Mouse (Mus musculus) gastrocnemius, adult 18-20 months (tissue): ENCODE results near the gene Gpc3. TPM values are rescaled to one million over a fixed set of nuclear protein-coding genes. Genes with fewer than 3 reads are reported as not detected.

Experiments
- DNase-seq: peaks from one replicate; pipeline ENCODE4 v3.0.0; 2021; ENCODE audit warnings: low spot score
- total RNA-seq, 2 experiments: library from RNA; stranded (reverse); gene quantifications; 2 replicates each; pipeline ENCODE4 v1.2.3; 2021

Gpc3 gene
- total RNA-seq, 2 experiments from 2014 or later = 5.1 to 8.2 TPM

- no peak for DNase-seq
Measured at GRCm38 (mm10) chrX:52559995-52560394, 53.8 kb downstream of the Gpc3 start.

- no peak for DNase-seq
Measured at GRCm38 (mm10) chrX:52558526-52558925, 55.2 kb downstream of the Gpc3 start.

GRCm38 (mm10) chrX:52557489-52557888 is 56.3 kb downstream of the Gpc3 start:
- DNase-seq = no peak

- DNase-seq = no peak
Measured at GRCm38 (mm10) chrX:52551296-52551695, 62.5 kb downstream of the Gpc3 start.

GRCm38 (mm10) chrX:52544623-52545022 is 69.1 kb downstream of the Gpc3 start:
- DNase-seq = no peak

GRCm38 (mm10) chrX:52537282-52537681 is 76.5 kb downstream of the Gpc3 start:
- DNase-seq = no peak

- DNase-seq = no peak
Measured at GRCm38 (mm10) chrX:52533766-52534165, 80.0 kb downstream of the Gpc3 start.

GRCm38 (mm10) chrX:52533098-52533497 is 80.7 kb downstream of the Gpc3 start:
- DNase-seq = no peak

GRCm38 (mm10) chrX:52532124-52532523 is 81.6 kb downstream of the Gpc3 start:
- no peak for DNase-seq

- no peak for DNase-seq
Measured at GRCm38 (mm10) chrX:52526086-52526485, 87.7 kb downstream of the Gpc3 start.

GRCm38 (mm10) chrX:52525132-52525531 is 88.6 kb downstream of the Gpc3 start:
- DNase-seq = no peak

- DNase-seq = peak; percentile 1
Measured at GRCm38 (mm10) chrX:52514553-52514952, 99.2 kb downstream of the Gpc3 start.

- DNase-seq = no peak
Measured at GRCm38 (mm10) chrX:52511151-52511550, 102.6 kb downstream of the Gpc3 start.

GRCm38 (mm10) chrX:52503857-52504256 is 109.9 kb downstream of the Gpc3 start:
- no peak for DNase-seq

- no peak for DNase-seq
Measured at GRCm38 (mm10) chrX:52489461-52489860, 124.3 kb downstream of the Gpc3 start.

- DNase-seq = no peak
Measured at GRCm38 (mm10) chrX:52455074-52455588, 158.6 kb downstream of the Gpc3 start.

- peak; percentile 75 for DNase-seq
Measured at GRCm38 (mm10) chrX:52453445-52454182, 160.1 kb downstream of the Gpc3 start.

GRCm38 (mm10) chrX:52449177-52449576 is 164.6 kb downstream of the Gpc3 start:
- no peak for DNase-seq

- DNase-seq = no peak
Measured at GRCm38 (mm10) chrX:52448496-52448895, 165.3 kb downstream of the Gpc3 start.

GRCm38 (mm10) chrX:52446530-52446929 is 167.2 kb downstream of the Gpc3 start:
- DNase-seq = no peak

GRCm38 (mm10) chrX:52444977-52445376 is 168.8 kb downstream of the Gpc3 start:
- no peak for DNase-seq

GRCm38 (mm10) chrX:52441798-52442197 is 172.0 kb downstream of the Gpc3 start:
- DNase-seq = no peak

- DNase-seq = no peak
Measured at GRCm38 (mm10) chrX:52439421-52439820, 174.3 kb downstream of the Gpc3 start.
